Mouse (Mus musculus) embryonic fibroblast, embryonic 13.5 days (primary cell): ENCODE measurements around the gene Cops8.

Experiments
- CTCF ChIP-seq: IDR thresholded peaks from 2 replicates; pipeline ENCODE4 v1.5.1; 2011; ENCODE audit warnings: mild to moderate bottlenecking, control low read depth, low read length, moderate library complexity, borderline replicate concordance; ENCODE audit not compliant: insufficient read depth
- POLR2A ChIP-seq: IDR thresholded peaks from 2 replicates; pipeline ENCODE4 v1.6.1; 2011; ENCODE audit warnings: low read depth, mild to moderate bottlenecking, control low read depth, low read length, moderate library complexity

DNA sequence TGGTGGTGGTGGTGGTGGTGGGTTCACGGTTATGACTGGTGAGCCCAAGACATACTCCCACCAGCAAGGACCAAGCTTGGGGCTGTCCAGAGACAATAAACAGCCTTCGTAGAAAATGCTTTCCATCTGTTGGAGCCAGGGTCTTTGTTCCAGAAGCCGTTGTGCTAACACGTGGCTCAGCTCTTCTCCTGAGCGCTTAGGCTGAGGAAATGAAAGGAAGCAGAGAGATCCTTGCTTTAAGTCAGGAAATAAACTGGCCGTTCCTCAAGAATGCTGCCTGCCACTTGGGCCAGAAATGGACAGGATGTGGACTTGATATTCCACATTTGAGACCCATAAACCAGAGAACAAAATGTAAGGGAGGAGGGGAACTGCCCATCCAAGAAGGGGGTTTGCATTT is 59.7 kb downstream of the Cops8 start:
- no peak for TF ChIP-seq CTCF
- no peak for TF ChIP-seq POLR2A
